Mouse (Mus musculus): Measurements from ENCODE around the gene Ankrd6.

The Ankrd6 gene

DNA sequence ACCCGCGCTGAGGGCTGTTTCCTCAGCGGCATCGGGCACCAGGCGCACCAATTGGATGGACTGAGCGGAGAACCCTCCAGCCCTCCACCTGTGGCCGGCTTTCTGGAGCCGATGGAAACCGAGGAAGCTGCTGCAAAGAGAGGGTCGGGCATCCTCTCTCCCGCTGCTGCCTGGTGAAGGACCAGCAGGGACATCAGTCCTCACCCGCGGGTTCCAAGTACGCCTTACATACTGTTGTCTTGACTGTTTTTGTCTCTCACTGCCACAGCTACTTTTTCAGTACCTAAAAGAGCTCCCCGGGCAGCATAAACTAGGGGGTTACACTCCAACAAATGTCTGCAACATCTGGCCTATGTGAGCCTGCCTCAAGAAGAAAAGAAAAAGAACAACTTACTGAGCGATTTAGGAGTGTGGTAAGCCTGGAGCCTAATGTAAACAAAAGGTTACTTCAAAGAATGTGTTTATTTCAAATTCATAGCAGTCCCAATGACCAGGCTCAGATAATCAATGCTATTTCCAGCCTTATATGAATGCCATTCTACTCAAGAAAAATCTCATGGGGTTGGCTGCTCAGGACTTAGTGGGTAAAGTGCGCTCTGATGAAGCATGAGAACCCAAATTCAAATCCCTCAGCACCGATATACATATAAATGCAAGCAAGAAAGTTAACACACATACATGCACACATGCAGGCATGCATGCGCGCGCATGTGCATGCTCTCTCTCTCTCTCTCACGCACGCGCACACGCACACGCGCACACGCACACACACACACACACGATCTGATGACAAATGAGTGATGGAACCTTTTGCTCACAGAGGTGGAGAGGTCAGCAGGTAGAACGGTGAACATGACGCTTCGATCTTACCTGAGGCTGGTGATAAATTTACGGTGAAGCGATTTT, 647 bp upstream of the Ankrd6 start:
- peak; percentile 38 for DNase-seq (ENCODE audit: extremely low spot score, low spot score)

DNA sequence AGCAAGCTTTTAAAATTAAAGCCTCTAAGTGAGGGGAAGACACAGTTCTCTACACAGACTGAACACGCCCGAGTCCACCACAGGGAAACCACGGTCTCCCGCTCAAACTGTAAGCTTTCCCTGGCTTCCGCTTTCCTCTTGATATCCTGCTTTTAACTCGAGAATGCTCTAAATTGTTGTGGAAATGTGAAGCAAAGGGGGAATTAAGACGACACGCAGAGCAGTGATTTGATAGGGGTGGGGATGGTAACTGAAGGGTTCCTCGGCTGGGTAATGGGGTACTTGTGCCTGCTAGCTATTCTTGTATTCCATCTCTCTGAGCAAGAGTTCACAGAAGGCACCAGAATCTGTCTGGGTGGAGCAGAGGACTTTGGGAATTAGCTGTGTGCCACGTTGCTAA, 1.9 kb downstream of the Ankrd6 start:
- no peak for DNase-seq (ENCODE audit: extremely low spot score, low spot score)

DNA sequence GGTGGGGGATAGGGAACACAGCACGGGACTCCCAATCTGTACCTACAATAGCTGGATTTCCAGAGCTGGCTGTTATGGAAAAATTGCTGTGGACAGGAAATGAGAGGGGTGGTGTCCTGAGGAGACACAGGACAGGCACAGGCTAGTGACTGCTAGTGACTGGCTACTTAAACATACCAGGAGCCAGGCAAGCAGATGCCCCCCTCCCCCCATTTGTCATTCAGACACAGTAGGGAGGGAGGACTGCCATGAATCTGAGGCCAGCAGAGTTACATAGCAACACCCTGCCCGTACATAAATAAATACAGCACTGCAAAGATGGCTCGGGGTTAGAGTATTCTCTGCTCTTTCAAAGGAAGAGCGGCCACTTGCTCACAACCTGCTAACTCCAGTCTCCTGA, 3.0 kb downstream of the Ankrd6 start:
- DNase-seq (ENCODE audit: extremely low spot score, low spot score) = peak; percentile 31

DNA sequence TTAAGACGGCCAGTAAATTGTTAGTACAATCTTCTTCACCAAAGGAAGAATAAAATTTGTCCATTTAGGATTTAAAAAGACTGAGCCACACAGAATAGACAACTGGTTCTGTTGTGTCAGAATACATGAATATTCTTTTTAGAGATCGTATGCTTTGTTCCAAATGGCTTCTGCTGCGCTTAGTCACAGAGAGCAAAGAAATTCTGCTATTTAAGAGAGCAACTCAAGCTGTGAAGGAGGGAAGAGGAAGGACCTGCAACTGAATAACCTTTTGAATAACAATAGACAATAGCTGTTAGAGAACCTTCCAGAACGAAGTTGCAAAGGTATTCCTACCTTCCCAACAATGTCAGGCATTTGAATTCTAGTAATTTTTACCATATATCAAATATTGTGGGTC, 9.7 kb downstream of the Ankrd6 start:
- no peak for DNase-seq (ENCODE audit: extremely low spot score, low spot score)

DNA sequence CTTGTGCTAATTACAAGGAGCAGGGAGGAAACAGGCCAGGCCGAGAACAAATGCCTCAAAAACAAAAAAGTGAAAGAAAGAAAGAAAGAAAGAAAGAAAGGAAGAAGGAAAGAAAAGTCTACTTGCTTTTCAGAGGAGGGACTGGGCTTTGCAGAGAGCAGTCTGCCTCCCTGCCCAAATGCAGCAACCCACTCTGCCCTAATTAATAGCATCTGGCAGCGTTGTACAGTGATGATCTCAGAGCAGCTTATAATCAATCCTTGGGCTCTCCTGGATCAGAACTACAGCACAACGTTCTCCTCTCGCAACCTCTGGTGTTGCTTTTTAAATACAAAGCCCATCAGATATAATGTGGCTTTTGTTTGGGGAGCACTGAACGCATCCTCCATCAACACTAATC, 10.7 kb downstream of the Ankrd6 start:
- DNase-seq (ENCODE audit: extremely low spot score, low spot score) = no peak

DNA sequence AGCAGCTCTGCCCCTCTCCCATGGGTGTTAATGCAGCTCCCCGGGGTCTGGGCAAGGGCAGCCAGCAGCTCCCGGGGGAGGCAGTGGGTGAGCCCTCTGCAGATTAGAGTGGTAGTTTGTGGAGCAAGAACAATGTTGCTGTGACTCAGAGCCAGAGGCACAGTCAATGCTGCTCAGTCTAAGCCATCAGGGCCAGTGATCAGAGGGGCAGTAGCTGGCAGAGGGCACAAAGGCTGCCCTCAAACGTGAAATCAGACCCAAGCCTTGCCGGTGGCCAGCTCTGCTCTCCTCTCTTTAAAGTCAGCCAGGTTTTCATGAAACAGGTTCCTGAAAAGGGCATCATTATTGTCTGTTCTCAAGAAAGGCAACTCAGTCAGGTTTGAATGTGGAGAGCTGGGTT, 11.1 kb downstream of the Ankrd6 start:
- no peak for DNase-seq (ENCODE audit: extremely low spot score, low spot score)

DNA sequence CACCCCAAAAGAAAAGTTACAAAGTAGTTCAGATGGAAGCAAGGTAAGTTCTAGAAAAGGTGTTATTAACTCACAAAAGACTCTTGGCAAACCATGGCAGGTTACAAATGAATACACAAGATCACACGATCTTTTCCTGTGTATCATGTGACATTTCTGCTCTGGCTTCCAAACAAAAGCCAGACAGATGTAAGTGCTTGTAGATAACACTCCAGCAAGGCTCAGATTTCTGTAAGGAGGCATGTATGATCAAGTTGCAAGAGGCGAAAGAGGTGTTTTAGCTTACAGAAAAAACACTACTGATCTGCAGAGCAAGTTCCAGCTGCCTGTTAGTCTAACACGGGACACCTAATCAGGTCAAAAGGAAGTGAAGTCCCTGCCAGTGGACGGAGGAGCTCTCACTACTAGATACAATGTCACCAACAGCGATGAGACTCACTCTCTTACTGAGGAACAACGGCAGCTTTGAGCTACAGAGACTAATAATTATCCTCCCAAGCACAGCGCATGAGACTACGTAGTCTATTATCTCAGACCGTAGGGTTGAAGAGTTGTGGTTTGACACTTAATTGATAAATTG, 13.8 kb downstream of the Ankrd6 start:
- no peak for DNase-seq (ENCODE audit: extremely low spot score, low spot score)

DNA sequence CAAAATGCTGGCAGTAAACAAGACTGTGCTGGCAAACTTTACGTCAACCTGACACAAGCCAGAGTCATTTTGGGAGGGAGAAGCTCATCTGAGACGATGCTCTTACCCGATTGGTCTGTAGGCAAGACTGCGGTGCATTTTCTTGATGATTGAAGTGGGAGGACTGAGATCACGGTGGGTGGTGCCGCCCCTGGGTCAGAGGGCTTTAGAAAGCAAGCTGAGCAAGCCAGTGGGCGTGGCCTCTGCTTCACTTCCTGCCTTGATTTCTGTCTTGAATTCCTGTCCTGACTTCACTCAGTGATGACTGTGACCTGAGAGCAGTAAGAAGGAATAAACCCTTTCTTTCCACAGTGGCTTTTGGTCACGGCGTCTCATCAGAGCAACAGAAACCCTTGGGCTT, 18.6 kb downstream of the Ankrd6 start:
- no peak for DNase-seq (ENCODE audit: extremely low spot score, low spot score)

DNA sequence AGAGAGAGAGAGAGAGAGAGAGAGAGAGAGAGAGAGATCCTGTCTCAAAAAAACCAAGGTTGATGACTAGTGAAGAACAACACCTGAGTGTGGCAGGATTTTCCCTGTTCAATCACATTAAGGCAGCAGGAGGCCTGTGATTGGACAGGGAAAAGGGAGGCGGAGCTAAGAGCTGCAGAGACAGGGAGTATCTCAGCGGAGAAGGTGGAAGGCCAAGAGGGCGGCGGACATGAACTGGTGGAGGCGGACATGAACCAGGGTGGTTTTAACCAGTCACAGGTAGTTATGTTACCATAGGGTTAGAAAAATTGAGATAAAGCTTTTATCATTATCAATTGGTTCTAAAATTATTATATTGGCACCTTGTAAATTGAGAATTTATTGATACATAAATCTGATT, 20.9 kb downstream of the Ankrd6 start:
- no peak for DNase-seq (ENCODE audit: extremely low spot score, low spot score)

DNA sequence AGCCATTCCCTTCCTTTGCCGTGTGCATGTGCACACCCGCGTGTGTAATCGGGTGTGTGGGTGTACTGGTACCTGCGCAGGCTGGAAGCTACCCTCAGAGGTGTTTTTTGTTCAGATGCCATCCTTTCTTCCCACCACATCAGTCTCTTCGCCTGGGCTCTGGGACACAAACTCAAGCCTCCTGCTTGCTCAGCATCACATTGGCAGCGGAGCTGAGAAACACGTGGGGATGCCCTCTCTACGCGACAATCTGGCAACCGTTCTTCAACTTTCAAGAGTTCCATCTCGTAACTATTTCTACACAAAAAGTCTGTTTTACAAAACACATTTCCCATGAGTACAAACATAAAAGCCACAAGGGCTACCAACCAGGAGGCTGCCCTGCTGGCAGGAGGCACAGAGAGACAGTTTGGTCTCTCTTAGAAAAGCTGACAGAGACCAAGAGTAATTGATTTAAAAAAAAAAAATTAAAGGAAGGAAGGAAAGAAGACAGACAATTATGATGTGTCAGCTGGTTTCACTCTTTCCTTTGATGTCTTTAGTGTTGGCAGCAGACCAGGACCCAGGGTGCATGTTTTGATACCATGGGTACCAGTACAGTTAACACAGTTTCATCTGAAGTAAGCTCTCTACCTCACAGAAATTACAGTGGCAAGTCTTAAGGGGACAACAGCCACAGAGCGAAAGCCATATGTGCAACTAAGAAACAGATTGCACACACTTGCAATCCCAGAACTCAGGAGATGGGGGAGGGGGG, 21.8 kb downstream of the Ankrd6 start:
- DNase-seq (ENCODE audit: extremely low spot score, low spot score) = no peak

DNA sequence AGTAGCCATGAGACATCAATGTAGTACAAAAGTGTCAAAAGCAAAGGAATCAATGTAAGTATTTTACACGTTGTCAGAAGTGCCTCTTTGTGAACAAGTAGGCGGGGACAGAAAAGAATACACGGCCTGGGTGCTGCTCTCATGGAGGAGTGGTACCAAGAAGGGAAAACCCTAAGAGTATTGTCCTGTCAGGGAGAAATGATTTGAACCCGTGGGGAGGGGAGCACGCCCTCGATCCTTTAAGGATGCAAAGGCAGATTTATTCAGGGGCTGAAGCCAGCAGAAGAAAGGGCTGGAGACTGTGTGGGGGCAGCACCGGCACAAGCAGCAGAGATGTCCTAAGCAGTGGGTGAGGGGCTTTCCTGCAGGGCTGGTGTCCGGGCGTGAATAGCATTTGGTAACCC, 26.7 kb downstream of the Ankrd6 start:
- DNase-seq (ENCODE audit: extremely low spot score, low spot score) = peak; percentile 41

DNA sequence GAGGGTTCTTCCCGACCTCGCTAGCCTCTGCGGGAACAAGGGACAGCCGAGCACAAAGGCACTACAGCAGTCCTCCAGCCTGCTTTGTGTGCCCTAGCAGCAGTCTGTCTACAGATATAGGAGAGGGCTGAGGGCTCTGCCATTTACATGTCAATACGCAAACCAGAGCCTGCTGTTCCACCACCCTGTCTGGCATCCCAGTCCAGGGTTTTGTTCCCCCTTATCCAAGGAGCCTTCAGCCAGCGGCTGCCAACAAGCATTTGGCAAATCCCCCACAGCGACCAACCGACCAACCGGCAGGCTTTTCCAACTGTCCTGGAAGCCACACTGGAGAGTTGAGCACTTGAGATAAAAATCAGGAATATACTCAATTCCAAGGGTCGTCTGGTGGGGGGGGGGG, 27.2 kb downstream of the Ankrd6 start:
- DNase-seq (ENCODE audit: extremely low spot score, low spot score) = peak; percentile 72

DNA sequence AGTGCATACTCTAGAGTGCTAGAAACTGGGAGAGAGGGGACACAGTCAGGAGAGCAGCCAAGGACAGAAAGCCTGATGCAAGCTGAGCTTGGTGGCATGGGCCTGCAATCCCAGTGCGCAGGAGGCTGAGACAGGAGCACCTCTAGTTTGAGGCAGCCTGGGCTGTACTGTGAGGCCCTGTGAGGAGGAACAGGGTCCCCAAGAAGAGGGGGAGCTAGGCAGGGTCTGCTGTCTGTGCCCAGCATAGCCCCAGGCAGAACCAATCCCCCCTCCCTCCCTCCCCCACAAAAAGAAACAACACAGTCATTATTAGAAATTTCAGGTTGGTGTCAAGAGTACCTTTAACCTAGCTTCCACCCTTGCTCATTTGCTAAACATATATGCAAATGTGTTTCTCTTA, 27.8 kb downstream of the Ankrd6 start:
- no peak for DNase-seq (ENCODE audit: extremely low spot score, low spot score)

DNA sequence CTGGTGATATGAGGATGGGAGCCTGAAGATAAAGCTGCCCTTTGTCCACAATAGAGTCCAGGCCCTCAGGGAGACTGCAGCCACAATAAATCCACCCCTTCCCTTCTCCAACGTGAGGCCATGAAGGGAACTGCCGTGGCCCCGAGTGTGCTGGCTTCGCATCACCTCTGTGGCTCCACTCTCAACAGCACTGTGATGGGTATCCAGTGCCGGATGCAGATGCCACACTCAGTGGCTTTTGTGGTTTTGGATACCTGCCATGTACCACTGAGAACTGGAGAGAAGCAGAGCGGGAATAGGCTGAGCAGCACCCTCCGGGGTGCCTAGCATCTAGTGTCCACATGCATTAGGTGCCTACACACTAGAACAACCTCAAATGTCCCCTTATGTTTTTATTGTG, 29.8 kb downstream of the Ankrd6 start:
- DNase-seq (ENCODE audit: extremely low spot score, low spot score) = no peak

DNA sequence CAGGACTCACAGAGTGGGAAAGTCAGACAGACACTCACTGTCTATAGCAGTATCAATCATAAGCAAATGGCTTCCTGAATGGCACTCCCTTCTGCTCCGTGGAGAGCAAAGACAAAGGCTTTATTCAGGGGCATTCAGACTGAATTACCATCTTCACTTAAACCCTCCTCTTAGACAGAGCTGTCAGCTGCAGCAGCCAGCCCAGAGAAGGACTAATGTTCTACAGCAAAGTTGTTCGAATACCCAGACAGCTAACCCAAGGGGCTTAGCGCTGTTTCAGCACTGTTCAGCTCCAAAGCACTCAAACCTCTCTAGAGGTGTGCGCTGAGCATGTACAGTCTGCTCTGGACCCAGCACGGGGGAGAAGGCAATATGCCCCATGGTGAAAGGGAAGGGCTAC, 32.1 kb downstream of the Ankrd6 start:
- no peak for DNase-seq (ENCODE audit: extremely low spot score, low spot score)

DNA sequence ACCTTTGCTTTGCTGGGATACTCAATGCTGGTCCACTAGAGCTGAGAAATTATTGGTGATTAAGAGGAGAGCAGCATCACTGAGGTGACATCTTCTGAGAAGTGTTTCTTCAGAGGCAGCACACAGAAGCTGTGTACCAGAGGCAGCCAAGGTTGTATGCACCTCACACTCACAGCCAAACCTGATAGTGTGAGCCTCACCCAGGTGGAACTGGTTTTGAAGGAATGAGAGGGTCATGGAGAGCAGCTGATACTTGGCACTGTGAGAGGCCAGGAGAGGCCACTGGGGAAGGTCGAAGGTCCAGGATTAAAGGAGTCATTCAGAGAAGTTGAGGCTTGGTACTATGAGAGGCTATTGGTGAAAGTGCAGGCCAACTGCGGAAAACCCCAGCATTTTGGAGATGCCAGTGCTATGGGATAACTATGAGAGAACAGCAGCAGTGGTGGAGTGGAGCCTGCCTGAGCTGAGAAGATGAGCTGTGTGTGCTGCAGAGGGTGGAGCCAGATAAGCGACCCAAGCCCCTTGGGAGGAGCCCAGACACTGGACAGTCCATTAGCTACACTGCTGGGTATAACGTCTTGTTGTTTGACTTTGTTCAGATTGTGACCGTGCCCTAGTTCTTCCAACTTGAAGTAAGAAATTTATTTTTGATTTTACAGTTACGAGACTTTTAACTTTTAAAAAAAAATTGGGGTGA, 33.8 kb downstream of the Ankrd6 start:
- DNase-seq (ENCODE audit: extremely low spot score, low spot score) = no peak

DNA sequence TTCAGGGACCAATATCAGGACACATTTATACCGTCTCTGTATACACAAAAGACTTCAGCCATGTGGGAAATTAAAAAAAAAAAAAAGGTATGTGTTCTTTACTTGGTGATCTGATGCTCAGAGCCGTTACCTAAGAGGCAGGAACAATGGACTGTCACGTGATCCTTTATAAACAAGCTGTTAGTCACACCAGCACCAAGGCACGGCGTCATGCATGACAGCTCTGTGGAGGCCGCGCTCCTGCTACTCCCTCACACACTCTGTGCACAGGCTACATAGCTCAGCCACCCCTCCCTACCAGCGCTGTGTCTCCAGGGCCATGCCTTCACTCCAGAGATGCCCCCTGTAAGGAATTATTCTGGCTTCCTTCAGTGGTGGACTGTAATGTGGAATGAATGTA, 34.7 kb downstream of the Ankrd6 start:
- no peak for DNase-seq (ENCODE audit: extremely low spot score, low spot score)

DNA sequence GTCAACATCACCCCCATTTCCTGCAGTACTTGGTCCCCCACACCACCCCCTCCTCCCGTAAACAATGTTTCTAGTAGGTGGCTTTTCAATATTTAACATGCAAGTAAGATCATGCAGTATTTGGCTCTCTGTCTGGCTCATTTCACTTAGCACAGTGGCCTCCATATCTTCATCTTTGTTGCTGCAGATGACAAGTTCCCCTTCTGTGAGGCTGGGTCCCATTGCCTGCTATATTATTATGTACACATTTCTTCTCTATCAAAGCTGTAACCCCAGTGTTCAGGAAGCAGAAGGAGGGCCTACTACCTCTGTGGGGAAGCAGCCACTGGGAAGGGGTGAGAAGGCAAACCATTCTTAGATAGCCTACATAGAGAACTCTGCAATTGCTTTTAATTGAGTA, 40.6 kb downstream of the Ankrd6 start:
- DNase-seq (ENCODE audit: extremely low spot score, low spot score) = no peak

DNA sequence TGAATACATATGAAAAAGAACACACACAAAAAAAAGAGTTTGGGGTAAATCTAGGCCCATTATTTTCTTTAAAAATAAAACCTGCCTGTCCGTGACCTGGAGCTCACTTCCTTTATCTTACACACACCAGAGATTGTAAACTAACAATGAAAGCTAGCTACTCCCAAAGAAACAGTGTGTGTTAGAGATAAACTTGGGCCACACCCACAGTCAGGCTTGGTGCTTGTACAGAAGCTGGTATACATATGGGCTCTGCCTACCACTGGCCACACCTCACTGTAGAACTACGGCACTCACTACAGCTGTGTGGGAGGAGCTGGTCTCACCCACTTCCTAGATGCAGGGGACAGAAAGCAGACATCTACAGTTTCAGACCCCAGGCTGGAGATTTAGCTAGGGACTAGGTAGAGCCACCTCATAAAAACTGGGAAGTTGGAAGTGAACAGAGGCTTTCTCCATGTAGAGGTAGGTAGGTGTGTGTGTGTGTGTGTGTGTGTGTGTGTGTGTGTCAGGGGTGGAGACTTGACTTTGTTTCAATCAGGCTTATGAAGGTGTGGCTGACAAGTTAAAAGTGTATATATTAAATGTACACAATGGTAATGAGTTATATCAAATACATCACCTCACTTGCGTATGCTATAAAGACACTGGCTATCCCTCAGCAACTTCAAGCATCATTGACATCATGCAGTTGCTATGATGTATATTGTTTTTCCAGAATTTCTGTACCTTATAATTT, 41.2 kb downstream of the Ankrd6 start:
- DNase-seq (ENCODE audit: extremely low spot score, low spot score) = no peak

DNA sequence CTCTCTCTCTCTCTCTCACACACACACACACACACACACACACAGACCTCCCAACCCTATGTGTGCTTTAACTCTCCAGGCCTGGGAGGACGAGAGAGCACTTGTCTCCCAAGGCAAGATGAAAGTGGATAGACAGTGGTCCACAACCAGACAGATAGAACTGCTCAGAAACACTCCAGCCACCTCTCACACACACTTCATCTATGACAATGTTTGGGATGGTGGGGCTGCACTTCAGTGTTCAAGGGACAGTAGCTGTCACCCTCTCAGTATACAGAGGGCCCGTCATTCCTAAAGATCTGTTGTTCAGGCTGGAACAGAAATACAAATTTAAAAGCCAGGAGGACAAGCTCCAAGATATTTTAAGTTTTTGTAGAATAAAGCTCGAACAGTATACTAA, 43.0 kb downstream of the Ankrd6 start:
- DNase-seq (ENCODE audit: extremely low spot score, low spot score) = no peak

DNA sequence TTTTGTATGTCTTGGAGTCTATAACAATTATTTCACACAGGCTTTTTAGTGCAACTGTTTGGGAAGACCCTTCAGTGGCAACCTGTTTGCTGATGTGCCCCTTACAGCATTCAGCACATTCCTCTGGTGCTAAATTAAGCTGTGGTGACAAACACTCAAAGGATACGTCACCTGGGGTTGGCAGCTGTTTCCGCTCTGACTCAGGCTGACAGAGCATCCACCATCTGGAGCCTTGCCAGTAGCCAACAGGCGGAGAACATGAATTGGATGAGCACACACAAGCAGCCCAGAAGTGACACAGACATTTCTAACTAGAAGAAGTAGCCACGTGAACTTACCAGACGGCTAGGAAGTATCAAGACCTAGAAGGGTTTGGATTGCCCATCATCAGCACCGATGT, 44.0 kb downstream of the Ankrd6 start:
- no peak for DNase-seq (ENCODE audit: extremely low spot score, low spot score)
